Mouse (Mus musculus) embryo, embryonic 9.5 days (tissue): ENCODE data around the gene Defb43.
A peak's percentile ranks its signal among the peaks of the same experiment; 100 is the strongest.

Experiments
- DNase-seq: peaks from one replicate; pipeline ENCODE4 v3.0.0-alpha.2; 2017; ENCODE audit errors: extremely low spot score

Defb43 gene

DNA sequence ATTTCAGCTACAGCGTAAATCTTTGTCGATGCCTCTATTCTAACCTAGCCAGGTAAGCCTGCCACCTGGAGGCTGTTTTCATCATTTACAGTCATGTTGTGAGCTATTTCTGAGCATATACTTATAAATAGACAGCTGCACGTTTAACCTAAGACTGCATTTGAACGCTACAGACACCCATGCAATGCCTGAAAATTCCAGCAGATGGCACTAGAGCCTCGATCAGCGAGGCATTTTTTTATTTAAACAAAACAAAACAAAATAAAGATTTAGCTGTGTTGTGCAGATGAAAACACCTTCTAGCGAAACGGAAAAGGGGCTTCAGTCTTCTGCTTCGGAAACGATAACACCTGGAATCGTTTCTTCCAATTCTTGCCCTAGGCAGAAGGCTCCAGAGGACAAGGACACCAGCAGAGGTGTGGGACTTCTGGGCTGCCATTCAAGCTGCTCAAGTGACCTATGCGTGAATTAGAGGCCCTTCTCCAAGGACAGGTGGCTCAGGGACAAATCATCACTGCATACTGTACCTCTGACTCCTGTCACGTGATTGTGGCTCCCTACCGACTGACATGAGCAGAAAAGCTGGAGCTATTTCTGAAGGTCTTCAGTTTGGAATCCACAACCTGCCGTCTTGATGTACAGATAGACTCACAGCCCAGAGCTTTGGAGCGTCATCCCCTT is 55.2 kb downstream of the Defb43 start:
- peak; percentile 67 for DNase-seq
